Mouse (Mus musculus) heart, postnatal 0 days (tissue): Measurements from ENCODE around the gene Gm49776.

Experiments used
- CTCF ChIP-seq: IDR thresholded peaks from 2 replicates; pipeline ENCODE4 v1.5.1; 2016; ENCODE audit warnings: antibody characterized with exemption, control low read depth, low read depth
- EP300 ChIP-seq: IDR thresholded peaks from 2 replicates; pipeline ENCODE4 v1.6.1; 2016; ENCODE audit warnings: antibody characterized with exemption, low read depth

GRCm38 (mm10) chr16:18217579-18217978 lies 40.5 kb downstream of the Gm49776 start, which contains the start of gene Ccdc188:
- TF ChIP-seq CTCF (no peak), EP300 (no peak)
